Mouse (Mus musculus): ENCODE results near the gene Serpina1b. TPM values are rescaled to one million over a fixed set of nuclear protein-coding genes. Genes with fewer than 3 reads are reported as not detected.
"Not testable (repeated sequence)": the region's sequence is repeated elsewhere in the genome, so short reads cannot be mapped to it uniquely, and the experiment has no call there.

Gene Serpina1b
- 0.33 TPM in 1 of 2 replicates, not detected in the other for polyA plus RNA-seq (2014; fragmentation: Nextera tagmentation; extraction: Ambion mirVana)

- H3K27me3 ChIP-seq (ENCODE audit: control insufficient read depth, insufficient read depth, low read length); H3K36me3 ChIP-seq (ENCODE audit: control insufficient read depth, insufficient read depth, low read length); ATAC-seq (ENCODE audit: low FRiP score); H3K4me3 ChIP-seq (ENCODE audit: low read depth, low read length); H3K9me3 ChIP-seq (ENCODE audit: control insufficient read depth, low read length); H3K4me1 ChIP-seq (replicated peaks; ENCODE audit: control insufficient read depth, insufficient read depth, low read length); H3K9ac ChIP-seq (ENCODE audit: low read depth, low read length); H3K27ac ChIP-seq (ENCODE audit: low read depth, low read length); H3K4me2 ChIP-seq (replicated peaks; ENCODE audit: low read depth, low read length); DNase-seq (ENCODE audit: low spot score): not testable (repeated sequence)
- 78% methylated on average over 4 of the region's 4 CpGs for WGBS
Observed at GRCm38 (mm10) chr12:103830273-103830672, at the start of gene Serpina1b. Serpina1b (minus strand) TSS chr12:103830373.

GRCm38 (mm10) chr12:103866873-103867272 is 36.7 kb upstream of the Serpina1b start:
- DNase-seq (ENCODE audit: low spot score); H3K36me3 ChIP-seq (ENCODE audit: control insufficient read depth, insufficient read depth, low read length); H3K9me3 ChIP-seq (ENCODE audit: control insufficient read depth, low read length); ATAC-seq (ENCODE audit: low FRiP score); H3K27ac ChIP-seq (ENCODE audit: low read depth, low read length); H3K9ac ChIP-seq (ENCODE audit: low read depth, low read length); H3K4me1 ChIP-seq (replicated peaks; ENCODE audit: control insufficient read depth, insufficient read depth, low read length); H3K4me2 ChIP-seq (replicated peaks; ENCODE audit: low read depth, low read length); H3K27me3 ChIP-seq (ENCODE audit: control insufficient read depth, insufficient read depth, low read length); H3K4me3 ChIP-seq (ENCODE audit: low read depth, low read length): not testable (repeated sequence)
- 88% methylated on average over 1 of the region's 1 CpGs for WGBS

GRCm38 (mm10) chr12:103863101-103863974 is 33.2 kb upstream of the Serpina1b start, which contains the start of gene Serpina1a:
Serpina1a (minus strand) TSS chr12:103863562.
- H3K4me3 ChIP-seq (ENCODE audit: low read depth, low read length); H3K9me3 ChIP-seq (ENCODE audit: control insufficient read depth, low read length); H3K4me2 ChIP-seq (replicated peaks; ENCODE audit: low read depth, low read length); H3K9ac ChIP-seq (ENCODE audit: low read depth, low read length); H3K36me3 ChIP-seq (ENCODE audit: control insufficient read depth, insufficient read depth, low read length); H3K27ac ChIP-seq (ENCODE audit: low read depth, low read length); H3K27me3 ChIP-seq (ENCODE audit: control insufficient read depth, insufficient read depth, low read length); H3K4me1 ChIP-seq (replicated peaks; ENCODE audit: control insufficient read depth, insufficient read depth, low read length); DNase-seq (ENCODE audit: low spot score); ATAC-seq (ENCODE audit: low FRiP score): not testable (repeated sequence)
- 87% methylated on average over 9 of the region's 9 CpGs for WGBS

- no peaks in the 10 kb centered on the region for H3K9me3 ChIP-seq (ENCODE audit: control insufficient read depth, low read length)
- H3K4me3 ChIP-seq (ENCODE audit: low read depth, low read length) = no peak overlapping the region
- no peak overlapping the region for H3K4me2 ChIP-seq (replicated peaks; ENCODE audit: low read depth, low read length)
- WGBS = 76% methylated on average over 3 of the region's 3 CpGs
- H3K9ac ChIP-seq (ENCODE audit: low read depth, low read length) = no peak overlapping the region
- no peak for ATAC-seq (ENCODE audit: low FRiP score)
- no peaks in the 10 kb centered on the region for H3K36me3 ChIP-seq (ENCODE audit: control insufficient read depth, insufficient read depth, low read length)
- no peaks in the 10 kb centered on the region for H3K4me1 ChIP-seq (replicated peaks; ENCODE audit: control insufficient read depth, insufficient read depth, low read length)
- no peak overlapping the region for H3K27ac ChIP-seq (ENCODE audit: low read depth, low read length)
- H3K27me3 ChIP-seq (ENCODE audit: control insufficient read depth, insufficient read depth, low read length) = no peaks in the 10 kb centered on the region
- DNase-seq (ENCODE audit: low spot score) = no peak
Observed at GRCm38 (mm10) chr12:103860976-103861375, 30.8 kb upstream of the Serpina1b start.

GRCm38 (mm10) chr12:103860571-103860970 is 30.4 kb upstream of the Serpina1b start:
- WGBS = 77% methylated on average over 3 of the region's 4 CpGs
- not testable (repeated sequence) for DNase-seq (ENCODE audit: low spot score); H3K4me1 ChIP-seq (replicated peaks; ENCODE audit: control insufficient read depth, insufficient read depth, low read length); H3K4me2 ChIP-seq (replicated peaks; ENCODE audit: low read depth, low read length); H3K4me3 ChIP-seq (ENCODE audit: low read depth, low read length); H3K9me3 ChIP-seq (ENCODE audit: control insufficient read depth, low read length); H3K36me3 ChIP-seq (ENCODE audit: control insufficient read depth, insufficient read depth, low read length); H3K27ac ChIP-seq (ENCODE audit: low read depth, low read length); ATAC-seq (ENCODE audit: low FRiP score); H3K9ac ChIP-seq (ENCODE audit: low read depth, low read length); H3K27me3 ChIP-seq (ENCODE audit: control insufficient read depth, insufficient read depth, low read length)

GRCm38 (mm10) chr12:103859584-103859983 is 29.4 kb upstream of the Serpina1b start:
- not testable (repeated sequence) for H3K9me3 ChIP-seq (ENCODE audit: control insufficient read depth, low read length); ATAC-seq (ENCODE audit: low FRiP score); H3K27me3 ChIP-seq (ENCODE audit: control insufficient read depth, insufficient read depth, low read length); H3K4me3 ChIP-seq (ENCODE audit: low read depth, low read length); H3K4me2 ChIP-seq (replicated peaks; ENCODE audit: low read depth, low read length); H3K9ac ChIP-seq (ENCODE audit: low read depth, low read length); H3K27ac ChIP-seq (ENCODE audit: low read depth, low read length); DNase-seq (ENCODE audit: low spot score); H3K36me3 ChIP-seq (ENCODE audit: control insufficient read depth, insufficient read depth, low read length); H3K4me1 ChIP-seq (replicated peaks; ENCODE audit: control insufficient read depth, insufficient read depth, low read length)
- 70% methylated on average over 3 of the region's 3 CpGs for WGBS

GRCm38 (mm10) chr12:103853032-103853431 is 22.9 kb upstream of the Serpina1b start:
- not testable (repeated sequence) for H3K4me1 ChIP-seq (replicated peaks; ENCODE audit: control insufficient read depth, insufficient read depth, low read length); H3K36me3 ChIP-seq (ENCODE audit: control insufficient read depth, insufficient read depth, low read length); H3K9ac ChIP-seq (ENCODE audit: low read depth, low read length); ATAC-seq (ENCODE audit: low FRiP score); H3K4me2 ChIP-seq (replicated peaks; ENCODE audit: low read depth, low read length); H3K9me3 ChIP-seq (ENCODE audit: control insufficient read depth, low read length); H3K27me3 ChIP-seq (ENCODE audit: control insufficient read depth, insufficient read depth, low read length); H3K4me3 ChIP-seq (ENCODE audit: low read depth, low read length); H3K27ac ChIP-seq (ENCODE audit: low read depth, low read length); DNase-seq (ENCODE audit: low spot score)
- 88% methylated on average over 2 of the region's 2 CpGs for WGBS

GRCm38 (mm10) chr12:103827661-103828372 is 2.4 kb downstream of the Serpina1b start:
- not testable (repeated sequence) for H3K9me3 ChIP-seq (ENCODE audit: control insufficient read depth, low read length); H3K36me3 ChIP-seq (ENCODE audit: control insufficient read depth, insufficient read depth, low read length); H3K27me3 ChIP-seq (ENCODE audit: control insufficient read depth, insufficient read depth, low read length); H3K4me1 ChIP-seq (replicated peaks; ENCODE audit: control insufficient read depth, insufficient read depth, low read length); H3K4me2 ChIP-seq (replicated peaks; ENCODE audit: low read depth, low read length); DNase-seq (ENCODE audit: low spot score); ATAC-seq (ENCODE audit: low FRiP score); H3K27ac ChIP-seq (ENCODE audit: low read depth, low read length); H3K9ac ChIP-seq (ENCODE audit: low read depth, low read length); H3K4me3 ChIP-seq (ENCODE audit: low read depth, low read length)
- WGBS = 85% methylated on average over 6 of the region's 6 CpGs

Measured in hindbrain, embryonic 11.5 days (tissue).